Mouse (Mus musculus) frontal cortex, postnatal 36 days (tissue): ENCODE results near the gene Tnnt1.

Experiments used
- DNase-seq, 2 experiments: peaks; one replicate each; pipeline ENCODE4 v3.0.0; 2022; ENCODE audit warnings: low spot score in 2 of 2

Tnnt1 gene

DNA sequence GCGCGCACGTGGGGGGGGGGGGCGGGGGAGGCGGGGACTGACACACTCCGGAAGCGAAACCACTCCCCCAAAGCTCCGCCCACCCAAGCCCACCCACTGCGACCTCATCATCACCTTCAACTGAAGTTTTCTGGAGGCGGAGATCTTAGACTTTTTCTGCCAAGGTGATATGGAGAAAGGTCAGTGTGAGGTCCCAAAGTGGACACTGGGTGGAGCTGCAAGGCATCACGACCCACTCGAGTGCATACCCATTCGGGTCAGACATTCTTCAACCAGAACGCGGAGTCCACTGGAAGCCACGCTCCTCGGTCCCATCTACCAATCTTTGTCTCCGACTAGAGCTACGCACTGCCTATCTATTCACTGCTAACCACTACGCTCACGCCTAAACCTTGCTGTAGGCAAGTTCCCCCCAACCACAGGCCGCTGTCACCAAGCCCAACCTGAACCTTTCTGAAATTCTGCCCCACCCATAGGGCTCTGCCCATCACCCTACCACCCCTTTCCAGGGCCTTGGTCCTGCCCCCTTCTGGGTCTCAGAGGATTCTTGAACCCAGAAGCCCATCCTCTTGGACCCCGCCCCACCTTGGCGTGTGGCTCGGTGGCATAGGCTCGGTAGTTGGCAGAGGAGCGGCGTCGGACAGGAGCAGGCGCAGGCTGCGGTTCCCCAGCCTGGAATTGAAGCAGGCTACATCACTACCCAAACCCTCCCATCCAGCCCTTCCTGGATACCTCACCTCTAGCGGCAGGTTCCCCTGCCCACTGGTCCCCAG lies 5.2 kb upstream of the Tnnt1 start:
- no peak for DNase-seq

DNA sequence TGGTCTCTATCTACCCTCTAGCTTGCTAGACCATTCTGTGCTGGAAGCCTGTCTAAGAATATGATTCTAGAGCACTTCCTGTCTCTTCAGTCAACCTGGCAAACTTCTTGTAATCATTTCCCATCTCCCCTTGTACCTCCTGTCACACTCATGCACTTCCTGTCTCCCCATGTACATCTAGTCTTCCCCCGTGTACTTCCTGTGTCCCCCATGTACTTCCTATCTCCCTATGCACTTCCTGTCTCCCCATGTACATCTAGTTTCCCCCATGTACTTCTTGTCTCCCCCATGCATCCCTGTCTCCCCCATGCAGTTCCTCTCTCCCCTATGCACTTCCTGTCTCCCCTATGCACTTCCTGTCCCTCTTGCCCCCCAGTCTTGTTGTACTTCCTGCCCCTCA lies 2.3 kb upstream of the Tnnt1 start:
- no peak for DNase-seq

DNA sequence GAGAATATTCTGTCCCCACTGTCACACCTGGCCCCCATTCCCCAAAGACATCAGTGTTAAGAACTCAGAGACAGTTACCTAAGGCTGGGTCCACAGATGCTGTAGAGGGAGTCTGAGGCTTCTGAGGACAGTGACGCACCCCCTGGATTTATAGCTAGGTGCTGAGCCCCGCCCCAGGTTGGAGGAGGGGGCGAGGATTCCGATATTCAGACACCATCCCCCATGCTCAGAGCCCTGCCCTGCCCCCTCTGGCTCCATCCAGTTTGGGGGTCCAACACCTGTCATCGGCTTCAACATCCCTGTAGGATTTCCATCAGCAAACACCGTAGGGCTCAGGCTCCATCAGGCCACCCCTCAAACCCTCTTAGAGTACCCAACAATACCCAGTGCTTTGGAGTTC lies 329 bp downstream of the Tnnt1 start:
- DNase-seq = no peak

DNA sequence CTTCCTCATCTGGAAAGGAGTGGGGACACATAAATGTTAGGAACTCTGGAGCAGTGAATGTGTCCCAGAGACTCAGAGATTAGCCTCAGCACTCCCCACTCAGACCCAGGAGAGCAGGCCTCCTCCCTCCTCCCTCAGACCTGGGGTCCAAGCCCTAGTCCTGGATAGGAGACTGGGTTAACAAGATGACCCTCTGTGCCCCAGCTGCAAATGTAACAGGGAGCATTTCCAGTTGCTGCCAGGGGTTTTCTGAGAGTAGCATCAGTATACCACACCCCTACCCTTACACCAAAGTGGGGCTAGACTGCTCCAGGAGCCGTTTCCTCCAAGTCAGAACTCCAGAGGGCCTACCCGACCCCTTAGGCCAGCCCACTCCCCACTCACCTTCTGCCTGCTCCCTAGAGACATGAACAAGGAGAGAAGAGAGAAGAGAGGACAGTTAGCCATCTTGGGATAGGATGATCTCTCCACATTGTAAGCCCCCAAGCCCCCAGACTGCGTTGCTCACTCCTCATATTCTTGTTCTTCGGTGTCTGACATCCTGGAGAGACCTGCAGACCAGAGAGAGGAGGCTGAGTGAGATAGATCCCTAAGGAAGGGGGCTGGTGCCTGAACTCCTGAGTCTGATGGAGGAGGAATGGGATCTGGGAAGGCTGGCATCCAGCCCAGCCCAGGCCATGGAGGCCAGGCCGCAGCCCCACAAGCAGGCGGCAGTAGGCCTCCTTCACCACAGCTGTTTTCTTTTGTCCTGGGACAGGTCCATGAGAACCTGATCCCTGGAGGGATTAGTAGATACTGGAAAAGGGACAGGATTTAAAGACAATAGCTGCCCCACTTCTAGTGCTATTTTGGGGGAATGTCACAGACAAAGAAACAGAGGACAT lies 2.1 kb downstream of the Tnnt1 start:
- no peak for DNase-seq

DNA sequence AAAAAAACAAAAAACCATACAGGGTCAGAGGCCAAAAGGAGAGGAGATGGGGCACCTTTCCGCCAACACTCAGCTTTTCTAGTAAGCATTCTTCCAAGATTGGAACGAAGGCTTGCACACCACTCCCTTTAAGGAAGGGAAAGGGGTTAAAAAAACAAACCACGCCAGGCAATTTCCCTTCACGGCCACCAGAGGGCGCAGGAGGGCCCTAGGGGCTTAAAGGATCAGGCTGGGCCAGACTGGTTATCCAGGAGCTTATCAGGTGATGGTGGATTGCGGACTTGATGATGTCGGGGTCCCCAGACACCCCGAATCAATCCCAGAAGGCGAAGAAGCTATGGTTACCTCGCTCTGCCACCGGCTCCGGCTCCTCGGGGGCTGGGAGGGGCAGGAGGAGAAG lies 2.9 kb downstream of the Tnnt1 start:
- no peak for DNase-seq

DNA sequence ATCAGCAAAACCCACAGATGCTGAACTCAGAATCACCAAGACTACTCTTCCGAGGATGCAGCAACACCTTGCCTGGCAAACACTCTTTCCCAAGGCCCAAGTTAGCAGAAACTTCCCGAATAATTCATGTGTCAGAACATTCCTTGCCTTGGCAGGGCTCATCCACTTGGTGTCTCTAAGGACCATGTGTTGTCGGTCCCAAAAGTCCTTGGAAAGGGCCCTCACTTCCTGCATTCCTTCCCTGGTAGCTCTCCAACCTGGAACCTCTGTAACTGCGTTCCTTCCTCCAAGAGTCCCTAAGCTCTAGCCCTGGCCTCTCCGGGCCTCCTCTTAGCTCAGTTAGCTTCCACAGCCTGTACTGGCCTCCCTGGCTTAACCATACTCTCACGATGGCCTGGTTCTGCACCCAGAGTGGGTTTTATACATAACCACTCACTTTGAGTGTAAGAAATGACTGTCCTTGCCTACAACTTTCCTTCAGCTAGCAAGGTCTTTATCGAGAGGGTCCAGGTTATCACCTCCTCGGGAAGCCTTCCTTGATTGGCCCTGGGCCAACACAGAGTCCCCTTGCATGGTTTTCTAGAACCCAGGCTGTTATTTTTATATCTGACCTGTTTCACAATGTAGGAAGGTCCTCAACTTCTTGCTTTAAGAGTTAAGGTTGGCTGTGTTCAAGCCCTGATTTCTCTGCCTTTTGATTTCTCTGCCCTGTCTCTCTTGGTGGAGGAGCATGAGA lies 4.5 kb downstream of the Tnnt1 start:
- DNase-seq = no peak

DNA sequence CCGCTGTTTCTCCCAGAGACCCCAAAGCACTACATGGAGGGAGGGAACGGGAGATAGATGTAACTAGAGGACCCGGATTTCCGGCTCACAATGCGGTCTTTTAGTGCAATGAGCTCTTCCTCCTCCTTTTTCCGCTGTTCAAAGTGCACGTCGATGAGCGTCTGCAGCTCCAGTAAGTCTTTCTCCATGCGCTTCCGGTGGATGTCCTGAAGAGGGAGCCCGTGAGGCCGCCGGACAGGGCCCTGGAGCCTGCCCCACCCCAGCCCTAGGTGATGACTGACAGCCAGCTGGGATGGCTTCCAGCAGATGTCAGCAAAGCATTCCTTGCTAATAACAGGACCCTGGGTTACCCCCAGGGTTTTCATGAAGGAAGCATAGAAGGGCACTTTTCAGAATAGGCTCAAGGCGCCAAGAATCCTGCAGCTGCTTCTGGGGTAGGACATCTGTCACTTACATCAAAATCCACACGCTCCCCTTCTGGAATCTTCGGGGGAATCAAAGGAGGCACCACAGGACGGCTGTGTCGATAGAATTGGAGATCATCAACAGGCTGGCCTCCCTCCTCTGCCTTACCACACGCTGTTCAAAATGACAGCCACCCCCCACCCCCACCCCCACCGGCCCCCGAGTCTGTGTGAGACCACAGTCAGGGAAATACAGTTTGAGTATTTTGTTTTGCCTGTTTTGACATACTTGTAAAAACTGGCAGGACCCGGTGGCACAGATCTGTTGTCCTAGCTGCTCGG lies 6.1 kb downstream of the Tnnt1 start:
- peak in 1 of 2 experiments; percentile 25 for DNase-seq

DNA sequence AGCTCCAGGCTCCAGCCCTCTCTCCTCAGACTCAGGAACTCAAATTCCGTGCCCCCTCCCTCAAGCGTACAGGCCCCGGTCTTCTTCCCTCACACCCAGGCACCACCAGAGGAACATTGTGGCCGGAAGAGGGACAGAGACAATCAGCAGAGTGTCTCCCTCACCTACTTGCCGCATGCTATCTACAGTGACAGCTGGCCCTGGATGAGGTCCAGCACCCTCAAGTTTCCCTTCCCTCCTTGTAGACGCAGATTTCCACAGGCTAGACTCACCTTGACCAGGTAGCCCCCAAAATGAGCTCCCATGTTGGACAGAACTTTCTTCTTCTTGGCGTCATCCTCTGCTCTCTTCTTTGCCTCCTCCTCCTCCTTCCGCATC lies 7.5 kb downstream of the Tnnt1 start:
- no peak for DNase-seq

DNA sequence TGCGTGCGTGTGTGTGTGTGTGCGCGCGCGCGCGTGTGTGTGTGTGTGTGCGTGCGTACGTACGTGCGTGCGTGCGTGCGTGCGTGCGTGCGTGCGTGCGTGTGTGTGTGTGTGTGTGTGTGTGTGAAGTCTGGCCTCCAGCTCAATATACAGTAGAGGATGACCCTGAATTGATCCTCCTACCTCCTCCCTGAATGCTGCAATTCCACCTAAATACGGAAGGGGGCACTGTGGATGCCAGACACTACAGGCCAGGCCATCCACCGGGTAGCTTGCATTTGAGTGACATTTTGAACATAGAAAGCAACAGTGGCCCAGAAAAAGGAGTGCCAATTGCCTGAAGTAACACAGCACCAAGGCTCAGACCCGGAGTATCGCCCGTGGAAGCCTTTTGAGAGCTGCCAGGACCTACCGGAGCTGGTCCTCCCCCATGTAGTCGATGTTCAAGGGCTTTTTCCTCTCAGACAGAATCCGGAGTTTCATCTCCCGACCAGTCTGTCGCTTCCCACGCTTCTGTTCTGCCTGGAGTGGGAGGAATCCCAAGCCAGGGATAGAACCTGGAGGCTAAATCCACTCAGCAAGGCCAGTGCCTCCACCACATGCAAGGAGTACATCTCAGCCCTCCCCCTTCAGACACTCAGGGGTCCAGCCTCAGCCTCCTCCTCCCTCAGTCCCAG lies 8.0 kb downstream of the Tnnt1 start:
- DNase-seq = peak; percentile 43 to 69

DNA sequence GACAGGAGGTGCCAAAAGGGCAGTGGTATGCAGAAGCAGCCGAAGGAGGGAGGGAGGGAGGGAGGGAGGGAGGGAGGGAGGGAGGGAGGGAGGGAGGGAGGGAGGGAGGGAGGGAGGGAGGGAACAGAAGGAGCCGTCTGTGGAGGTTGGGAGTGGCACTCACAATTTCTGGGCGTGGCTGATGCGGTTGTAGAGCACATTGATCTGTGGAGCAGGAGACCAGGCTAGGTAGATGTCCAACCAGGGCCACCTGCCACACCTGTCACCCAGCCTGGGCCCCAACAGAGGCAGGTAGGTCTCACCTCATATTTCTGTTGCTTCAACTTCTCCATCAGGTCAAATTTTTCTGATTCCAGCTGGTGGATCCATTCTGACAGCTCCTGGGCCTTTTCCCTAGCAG lies 9.0 kb downstream of the Tnnt1 start:
- DNase-seq = no peak

DNA sequence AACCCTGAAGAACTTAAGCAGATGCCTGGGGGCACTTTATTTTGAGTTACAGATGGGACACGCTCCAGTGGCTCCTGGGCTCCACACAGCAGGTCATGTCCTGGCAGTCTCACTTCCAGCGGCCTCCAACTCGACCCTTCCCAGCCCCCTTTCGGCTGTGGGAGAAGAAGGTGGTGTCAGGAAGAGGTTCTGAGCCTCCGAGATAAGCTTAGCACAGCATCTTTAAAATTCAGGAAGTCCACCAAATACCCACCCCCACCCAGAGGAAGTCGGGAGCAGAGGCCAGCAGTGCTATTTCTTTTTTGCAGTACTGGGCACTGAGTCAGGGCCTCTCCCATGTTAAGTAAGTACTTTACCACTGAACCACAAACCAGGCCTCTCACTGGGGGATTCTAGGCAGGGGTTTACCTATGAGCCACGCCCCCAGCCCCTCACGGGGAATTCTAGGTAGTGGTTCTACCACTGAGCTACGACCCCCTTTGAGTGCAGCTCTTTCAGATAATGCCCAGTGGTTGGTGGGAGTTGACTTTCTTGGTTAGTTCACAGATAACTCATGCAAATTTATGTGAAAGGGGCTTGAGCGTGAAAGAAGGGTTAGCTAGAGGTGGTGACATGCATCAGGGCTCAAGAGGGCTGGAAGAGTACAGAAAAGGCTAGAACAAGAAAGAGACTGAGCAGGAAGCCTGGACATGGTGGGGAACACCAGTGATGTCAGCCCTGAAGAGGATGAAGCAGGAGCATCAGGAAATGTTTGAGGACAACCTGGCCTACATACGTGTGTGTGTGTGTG lies 11.3 kb downstream of the Tnnt1 start:
- no peak for DNase-seq

DNA sequence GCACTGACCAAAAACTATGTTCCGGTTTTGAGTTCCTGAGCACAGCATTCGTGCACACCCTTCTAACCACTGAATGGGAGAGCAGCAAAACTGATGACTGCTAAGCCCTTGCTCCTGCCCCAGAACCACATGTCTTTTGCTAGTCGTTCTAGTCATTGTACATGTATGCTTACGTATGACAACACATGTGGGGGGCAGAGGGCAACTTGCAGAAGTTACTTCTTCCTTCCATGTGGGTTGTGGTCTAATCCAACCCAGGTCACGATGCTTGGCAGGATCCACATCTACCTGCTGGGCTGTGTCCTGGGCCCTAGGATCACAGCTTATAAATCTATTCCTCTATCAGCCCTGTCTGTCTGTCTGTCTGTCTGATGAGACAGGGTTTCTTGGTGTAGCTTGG lies 12.3 kb downstream of the Tnnt1 start:
- DNase-seq = no peak

DNA sequence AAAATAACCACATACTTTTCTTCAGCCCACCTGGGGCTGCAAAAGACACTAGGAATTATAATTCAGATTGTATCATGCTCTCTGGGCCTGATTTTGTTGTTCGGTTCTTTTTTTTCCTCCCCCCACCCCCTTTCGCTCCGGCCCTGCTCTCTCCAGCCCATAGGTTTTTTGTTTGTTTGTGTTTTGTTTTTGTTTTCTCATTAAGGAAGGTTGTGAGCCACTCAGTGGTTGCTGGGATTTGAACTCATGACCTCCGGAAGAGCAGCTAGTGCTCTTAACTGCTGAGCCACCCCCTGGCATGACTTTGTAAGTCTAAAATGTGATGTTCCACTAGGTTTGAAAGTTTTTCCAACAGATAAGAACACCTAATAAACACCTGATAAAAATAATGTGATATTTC lies 13.1 kb downstream of the Tnnt1 start:
- DNase-seq = no peak

DNA sequence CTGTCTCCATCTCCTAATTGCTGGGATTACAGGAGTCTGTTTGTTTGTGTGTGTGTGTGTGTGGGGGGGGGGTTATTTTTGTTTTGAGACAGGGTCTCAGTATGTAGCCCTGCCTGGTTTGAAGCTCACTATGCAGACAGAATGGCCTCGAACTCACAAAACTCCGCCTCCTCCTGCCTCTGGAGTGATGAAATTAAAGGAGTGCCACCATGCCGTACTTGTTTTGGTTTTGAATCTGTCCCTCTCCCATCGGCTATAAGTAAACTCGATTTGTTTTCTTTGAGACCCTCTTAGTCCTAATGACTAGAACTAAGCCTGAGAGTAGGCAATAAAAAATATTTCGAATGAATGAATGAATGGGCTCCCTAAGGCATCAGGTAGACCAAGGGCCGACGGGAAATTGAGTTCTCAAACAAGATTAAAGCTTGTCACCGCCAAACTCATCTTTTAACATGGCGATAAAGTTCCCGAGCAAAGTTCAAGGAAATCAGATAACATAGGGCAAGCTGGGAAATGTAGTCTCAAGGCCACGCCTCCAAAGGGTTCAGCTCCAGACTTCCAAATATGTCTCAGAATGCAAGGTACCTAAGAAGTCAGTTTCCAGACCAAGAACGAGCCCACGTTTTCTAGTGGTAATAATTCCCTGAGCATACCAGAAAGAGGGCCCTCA lies 13.6 kb downstream of the Tnnt1 start:
- peak; percentile 42 to 87 for DNase-seq

DNA sequence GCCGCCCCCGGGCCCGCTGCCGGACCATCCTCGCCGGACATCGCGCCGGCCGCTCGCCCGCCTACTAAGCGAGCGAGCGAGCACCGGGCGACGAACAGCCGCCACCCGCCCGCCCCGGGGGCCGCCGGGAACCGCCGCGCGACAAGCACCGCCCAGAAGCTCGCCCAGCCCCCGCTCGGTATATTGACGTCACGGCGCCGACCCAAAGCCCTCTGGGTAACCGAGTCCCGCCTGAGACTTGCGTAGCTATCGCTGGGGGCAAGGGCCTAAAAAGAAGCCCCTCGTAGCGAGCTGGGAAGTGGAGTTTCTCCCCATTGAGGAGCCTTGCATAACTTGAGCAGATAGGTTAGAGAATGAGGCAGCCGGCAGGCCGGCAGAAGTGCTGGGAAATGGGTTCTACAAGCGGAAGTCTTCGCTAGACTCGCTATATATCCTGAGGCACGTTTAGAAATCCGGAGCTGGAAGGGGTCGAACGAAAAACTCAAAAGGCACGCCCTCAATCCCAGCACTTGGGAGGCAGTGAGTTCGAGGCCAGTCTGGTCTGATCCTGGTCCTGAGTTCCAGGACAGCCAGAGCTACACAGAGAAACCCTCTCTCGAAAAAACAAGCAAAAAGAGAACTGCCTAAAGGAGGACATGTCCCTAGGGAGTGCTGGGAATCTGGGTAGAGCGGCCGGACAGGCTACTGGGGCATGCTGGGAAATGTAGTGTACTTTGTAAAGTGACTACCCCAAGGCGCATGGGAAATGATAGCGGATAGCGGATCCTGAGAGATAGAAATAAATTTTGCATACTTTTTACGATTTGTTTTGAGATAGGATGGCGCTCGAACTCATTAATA lies 14.4 kb downstream of the Tnnt1 start, which contains the start of gene Ppp1r12c:
TSS of gene Ppp1r12c (minus strand) at position 123 of the 840 bp plus-strand sequence.
- peak; percentile 97 to 98 for DNase-seq

DNA sequence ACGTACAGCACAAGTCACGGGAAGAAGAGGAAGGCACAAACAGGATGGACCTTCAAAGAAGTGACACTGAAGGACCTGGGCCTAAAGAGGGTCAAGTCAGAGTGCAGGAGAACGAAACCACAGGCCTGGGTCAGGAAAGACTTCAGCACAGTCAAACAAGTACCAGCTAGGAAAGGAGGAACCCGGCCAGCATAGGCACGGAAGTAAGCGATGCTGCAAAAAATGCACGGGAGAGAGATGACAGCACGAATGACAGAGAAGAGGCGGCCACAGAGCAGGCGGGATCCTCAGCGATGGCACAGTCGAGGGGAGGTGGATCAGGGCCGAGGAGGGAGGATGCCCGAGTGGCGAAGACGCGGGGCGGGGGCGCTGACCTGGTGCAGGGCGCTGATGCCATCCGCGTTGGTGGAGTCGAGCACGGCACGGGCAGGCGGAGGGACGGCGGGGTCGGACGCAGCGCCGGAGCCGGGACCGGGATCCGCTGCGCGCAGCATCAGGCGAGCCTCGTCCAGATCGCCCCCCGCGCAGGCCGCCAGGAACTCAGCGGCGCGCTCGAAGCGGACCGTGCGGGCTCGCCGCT lies 15.2 kb downstream of the Tnnt1 start:
- peak; percentile 39 to 40 for DNase-seq

DNA sequence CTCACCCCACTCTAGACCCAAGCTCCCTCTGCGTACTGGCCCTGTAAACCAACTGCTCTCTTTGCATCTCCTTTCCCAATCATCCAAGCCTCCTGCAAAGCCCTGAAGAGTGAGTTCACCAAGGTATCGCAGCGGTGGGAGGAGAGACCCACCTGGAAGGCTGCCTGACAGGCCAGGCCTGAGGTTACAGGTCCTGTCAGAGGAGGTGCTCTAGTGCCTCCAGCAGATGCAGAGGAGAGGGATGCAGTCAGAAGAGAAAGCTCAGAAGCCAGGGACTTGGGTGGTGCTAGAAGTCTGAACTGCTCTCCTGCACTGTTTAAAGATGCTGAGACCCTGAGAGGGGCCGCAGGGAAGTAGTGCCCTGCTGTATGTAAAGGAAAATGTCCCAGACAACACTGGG lies 17.1 kb downstream of the Tnnt1 start:
- DNase-seq = no peak

DNA sequence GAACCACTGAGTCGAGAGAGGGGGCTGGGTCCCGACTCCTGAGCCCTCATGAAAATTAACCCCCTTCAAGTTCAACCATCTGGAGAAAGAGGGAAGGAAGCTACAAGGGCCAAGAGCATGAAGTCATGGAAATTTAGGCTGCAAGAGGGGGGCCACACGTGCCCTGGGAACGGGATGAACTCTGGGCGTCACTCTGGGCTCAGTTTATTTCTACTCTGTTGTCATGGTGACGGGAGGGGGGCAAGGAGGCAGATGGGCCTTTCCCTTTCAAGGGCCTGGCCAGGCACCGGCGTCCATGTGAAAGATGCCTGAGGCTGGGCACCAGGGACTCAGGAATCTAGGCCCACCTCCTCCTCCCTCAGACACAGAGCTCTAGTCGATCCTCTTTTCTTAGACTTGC lies 17.9 kb downstream of the Tnnt1 start:
- DNase-seq = peak in 1 of 2 experiments; percentile 27
